Mouse (Mus musculus) spleen, adult 12 weeks (tissue): ENCODE measurements around the gene Tspan7.

Experiments used
- DNase-seq: peaks from one replicate; pipeline ENCODE4 v3.0.0; 2022; ENCODE audit warnings: low spot score

Gene Tspan7

DNA sequence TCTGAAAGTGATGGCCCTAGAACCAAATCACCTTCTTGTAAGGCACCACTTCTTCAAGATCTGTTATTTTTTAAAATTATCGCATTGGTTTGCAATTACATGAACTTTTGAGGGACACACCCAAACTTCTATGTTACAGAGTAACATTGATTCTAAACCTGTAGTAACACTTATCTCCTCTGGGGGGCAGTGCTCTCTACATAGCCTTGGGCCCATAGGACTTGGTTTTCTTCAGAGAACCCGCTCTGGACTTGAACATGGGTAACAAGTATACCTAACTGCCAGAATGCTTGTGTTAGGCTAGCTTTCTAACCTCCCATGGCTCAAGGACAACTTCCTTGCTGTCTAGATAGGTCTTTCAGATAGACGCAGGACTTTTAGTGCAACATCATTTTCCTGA, 64.8 kb downstream of the Tspan7 start:
- DNase-seq: no peak

DNA sequence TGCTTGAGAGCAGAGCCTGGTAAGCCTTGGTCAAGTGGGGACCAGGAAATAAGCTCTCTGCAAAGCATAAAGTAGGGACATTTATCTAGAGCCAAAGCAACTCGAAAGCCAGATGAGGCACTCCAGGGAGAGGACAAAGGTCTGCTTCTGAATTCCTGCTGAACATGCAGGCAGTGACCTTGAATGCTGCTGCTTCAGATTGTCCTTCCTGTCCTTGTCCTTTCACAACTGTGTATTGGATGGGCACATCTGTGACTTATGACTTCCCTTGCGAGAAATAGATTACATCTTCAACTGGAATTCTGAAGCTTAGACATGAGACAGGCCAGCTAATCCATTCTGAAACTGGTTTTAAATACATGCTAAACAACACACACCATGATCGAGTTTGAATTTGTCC, 71.9 kb downstream of the Tspan7 start:
- no peak for DNase-seq

DNA sequence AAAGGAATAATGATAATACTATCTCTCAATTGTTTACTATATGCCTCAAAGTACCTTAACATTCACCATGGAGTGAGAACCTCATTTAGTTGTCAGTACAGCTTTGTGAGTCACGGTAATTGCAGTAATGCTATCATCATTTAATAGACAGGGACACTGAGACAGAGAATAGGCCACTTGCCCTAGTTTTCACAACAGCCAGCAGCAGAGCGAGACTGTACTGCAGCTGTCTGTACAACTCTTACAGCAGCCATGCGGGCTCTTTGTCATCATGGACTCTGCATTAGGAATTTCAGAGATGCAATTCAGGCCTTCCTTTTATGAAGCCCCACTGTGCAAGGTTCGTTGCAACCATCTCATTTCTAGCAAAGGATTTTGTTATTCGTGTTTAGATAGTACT, 72.6 kb downstream of the Tspan7 start:
- DNase-seq: no peak

DNA sequence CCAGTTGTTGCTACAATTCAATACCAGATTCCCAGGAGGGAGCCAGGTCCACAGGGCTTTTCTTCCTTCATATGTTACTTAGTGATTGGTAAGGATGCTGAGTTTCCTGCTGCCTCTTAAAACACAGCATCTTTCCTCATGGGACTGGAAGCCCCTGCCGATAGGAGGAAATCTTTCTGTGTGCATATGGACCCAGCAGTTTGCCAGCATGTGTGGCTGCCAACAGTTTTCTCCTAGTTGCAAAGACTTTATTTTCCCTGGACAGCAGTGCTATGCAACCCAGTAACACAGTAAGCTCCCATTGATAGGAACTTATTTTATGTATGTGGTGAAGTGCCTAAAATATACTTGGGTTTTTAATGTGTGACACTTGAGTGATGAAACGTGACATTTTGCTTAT, 73.7 kb downstream of the Tspan7 start:
- no peak for DNase-seq

DNA sequence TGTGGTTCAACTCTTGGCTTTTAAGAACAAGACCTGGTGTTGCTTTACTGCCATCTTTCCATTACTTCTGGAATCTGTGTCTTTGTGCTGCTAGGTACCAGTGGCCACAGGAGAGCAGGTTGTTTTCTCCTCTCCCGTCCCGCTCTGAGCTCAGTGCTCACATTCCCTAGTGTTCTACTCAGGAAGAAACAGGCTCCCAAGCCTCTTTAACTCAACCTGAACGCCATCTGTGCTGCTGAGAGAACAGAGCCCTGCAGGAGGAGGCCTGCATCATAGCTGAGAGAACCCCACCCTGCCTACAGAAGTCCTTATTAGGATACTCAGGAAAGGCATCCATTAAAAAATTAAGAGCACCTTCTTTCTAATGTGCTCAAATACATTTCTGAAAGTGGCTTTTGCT, 80.9 kb downstream of the Tspan7 start:
- no peak for DNase-seq

DNA sequence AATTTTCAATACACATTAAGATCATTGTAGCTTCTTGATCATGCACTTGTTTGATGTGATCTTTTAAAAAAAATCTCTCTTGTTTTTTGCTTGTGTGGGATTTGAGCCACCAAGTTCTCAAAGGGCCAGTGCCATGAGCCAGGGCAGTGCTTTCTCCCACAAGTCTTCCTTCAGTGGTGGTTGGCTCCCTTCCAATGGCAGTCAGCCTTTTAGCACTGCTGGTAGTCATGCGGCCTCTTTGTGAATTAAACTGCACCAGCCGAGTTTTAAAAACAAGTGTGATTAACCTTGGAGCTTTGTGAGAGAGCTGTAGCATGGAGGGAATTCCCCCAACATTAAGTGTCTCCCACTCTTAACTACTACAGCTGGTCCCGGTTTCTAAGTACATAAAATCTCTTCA, 89.6 kb downstream of the Tspan7 start:
- no peak for DNase-seq

DNA sequence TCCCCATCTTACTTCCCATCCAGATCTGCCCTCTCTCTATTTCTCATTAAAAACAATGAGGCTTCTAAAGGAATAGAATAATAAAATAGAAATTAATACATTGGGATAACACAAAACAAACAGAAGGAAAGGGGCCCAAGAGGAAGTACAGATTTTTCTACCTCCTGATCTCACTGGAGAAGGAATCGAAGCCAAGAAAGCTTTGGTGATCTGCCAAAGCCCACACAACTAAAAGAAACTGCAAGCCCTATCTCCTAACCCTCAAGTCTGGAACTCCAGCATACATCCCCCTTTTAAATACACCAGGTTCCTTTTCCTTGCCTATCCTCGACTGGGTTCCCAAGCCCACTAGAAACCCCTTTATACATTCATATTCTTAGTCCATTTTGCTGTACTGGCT, 90.4 kb downstream of the Tspan7 start:
- no peak for DNase-seq

DNA sequence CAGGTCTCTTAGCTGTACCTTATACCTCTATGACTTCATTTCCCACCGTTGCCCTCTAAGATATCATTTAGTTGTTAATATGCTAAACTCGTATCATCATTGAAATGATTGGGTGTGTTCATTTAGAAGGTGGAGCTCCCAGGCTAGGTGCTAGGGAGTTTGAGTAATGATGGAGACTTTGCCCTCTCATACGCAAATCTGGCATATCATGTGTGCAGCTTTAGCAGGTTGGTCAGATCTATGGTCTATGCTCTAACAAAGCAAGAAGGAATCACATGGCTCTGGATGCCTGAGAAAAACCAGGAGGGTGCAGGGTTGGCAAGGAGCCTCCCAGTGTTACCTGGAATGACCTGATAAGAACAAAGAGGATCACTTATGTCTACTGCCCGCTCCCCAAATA, 91.4 kb downstream of the Tspan7 start:
- DNase-seq: no peak

DNA sequence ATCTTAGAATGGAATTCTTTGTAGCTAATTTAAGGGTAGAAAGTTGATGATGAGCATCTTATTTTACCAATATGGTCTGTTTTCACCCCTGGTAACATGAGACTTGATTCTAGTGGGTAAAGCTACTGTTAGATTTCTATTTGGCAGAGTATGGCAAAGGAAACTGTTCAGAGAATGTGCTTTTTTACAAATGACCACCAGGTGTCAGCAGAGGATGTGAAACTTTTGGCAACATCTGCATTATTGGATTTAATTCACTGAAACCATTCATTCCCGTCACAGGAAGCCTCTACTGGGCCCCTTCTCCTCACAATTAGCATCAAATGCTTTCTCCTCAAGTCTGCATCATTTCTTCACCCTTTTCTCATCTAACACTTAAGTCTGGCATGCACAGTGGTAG, 92.4 kb downstream of the Tspan7 start:
- DNase-seq: no peak

DNA sequence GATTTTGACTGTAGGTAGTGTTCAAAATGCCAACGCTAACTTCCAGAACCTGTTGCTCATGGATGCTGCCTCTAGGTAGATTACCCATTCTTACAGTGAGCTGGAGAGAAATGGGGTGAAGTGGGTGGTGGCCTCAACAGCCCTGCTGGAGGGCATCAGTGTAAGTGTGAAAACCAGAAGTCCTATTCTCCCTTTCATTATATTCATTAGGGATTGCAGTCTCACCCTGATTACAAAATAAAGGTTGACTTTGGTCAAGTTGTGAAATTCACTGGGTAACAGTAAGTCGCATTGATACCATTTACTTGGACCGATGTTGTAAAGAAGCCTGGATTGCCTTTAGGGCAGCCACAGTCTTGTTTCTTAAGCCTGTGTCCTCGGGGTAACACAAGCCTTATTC, 97.8 kb downstream of the Tspan7 start:
- DNase-seq: no peak

DNA sequence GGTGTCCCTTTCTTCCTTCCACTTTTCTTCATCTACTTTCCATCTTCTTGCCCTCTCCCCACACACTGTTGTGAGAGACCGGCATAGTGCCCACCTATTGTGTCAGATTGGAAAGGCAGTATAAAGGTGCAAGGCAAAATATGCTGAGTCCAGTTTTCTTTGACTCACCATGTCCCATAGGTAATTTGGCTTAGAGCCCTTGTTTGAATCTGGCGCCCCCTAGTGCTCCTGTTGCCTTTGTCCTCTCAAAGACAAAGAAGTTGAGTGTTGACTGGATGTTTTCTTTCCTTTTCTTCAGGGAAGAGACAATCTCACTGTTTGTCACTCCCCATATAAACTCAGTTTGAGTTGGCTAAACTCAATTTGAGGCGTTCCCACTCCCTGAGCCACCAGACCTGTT, 107.3 kb downstream of the Tspan7 start:
- no peak for DNase-seq

DNA sequence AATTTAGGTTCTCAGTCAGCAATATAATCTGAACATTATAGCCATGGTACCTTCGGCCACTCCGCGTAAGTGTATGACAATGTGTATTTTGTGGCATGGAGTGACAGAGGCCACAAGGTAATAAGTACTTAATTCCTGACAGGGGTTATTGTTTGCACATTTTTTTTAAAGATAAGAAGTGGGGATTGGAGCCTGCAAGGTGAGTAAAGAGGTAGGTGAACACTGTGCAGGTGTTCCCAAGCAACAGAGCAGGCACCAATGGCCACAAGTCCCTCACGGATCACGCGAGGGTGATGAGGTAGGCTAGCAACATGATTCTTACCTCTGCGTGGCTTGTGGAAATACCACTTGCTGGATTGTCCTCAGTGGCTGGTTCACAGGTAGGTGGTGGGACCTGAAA, 108.6 kb downstream of the Tspan7 start:
- DNase-seq: no peak

DNA sequence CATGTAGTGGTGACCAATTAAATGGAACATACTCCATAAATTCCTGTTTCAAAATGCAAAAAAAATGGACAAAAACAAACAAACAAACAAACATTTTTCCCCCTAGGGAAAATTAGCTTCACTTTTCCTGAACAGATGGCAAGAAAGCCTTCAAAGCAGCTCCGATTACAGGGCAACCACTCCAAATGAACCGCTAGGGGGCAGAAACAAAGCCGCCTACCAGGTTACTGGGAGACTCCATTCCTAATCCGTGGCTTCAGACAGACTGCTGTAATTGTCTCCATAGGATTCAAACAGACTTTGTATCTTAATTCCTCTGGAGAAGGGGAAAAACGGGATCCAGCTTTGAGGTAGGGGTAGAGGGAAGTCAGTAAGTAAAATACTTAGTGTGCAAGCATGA, 132.2 kb downstream of the Tspan7 start:
- DNase-seq: no peak

DNA sequence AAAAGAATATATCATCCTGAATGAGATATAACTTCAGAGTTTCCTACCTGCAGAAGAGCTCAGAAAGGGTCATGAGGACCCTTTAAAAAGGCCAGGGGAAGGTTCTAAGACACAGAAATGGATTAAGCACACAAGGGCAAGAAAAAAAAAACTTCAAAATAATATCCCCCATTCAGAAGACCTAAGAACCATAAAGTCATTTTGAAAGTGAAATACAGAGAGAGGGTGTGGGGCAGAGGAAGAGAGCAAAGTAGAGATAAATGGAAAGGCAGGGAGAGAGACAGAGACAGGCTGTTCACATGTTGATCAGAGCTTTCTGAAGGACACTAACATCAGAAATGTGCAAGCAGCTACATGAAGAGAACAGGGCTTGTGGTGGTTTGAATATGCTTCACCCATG, 156.1 kb downstream of the Tspan7 start:
- DNase-seq: no peak
